Mouse (Mus musculus): ENCODE results near the gene Tpgs1. TPM values are rescaled to one million over a fixed set of nuclear protein-coding genes. Genes with fewer than 3 reads are reported as not detected.

The Tpgs1 gene
- total and polyA plus RNA-seq, 2 experiments from 2014 or later = 64.2 to 128 TPM

- Histone ChIP-seq H3K4me2 (ENCODE audit: low read depth) (no peak overlapping the region), H3K4me3 (ENCODE audit: low read depth, low read length) (no peak overlapping the region), H3K4me1 (ENCODE audit: insufficient read depth) (peaks cover 19% of the 10 kb centered on the region), H3K27ac (ENCODE audit: low read depth, low read length) (no peak overlapping the region), H3K9me3 (ENCODE audit: low read length) (no peaks in the 10 kb centered on the region), H3K9ac (no peak overlapping the region), H3K27me3 (ENCODE audit: insufficient read depth, low read length) (no peaks in the 10 kb centered on the region), H3K36me3 (ENCODE audit: insufficient read depth) (no peaks in the 10 kb centered on the region)
- no peak for TF ChIP-seq CTCF (IDR thresholded peaks at IDR 0.05; ENCODE audit: low read depth)
- WGBS = 81% methylated on average over 7 of the region's 7 CpGs
- ATAC-seq (no peak), DNase-seq (no peak)
Observed at GRCm38 (mm10) chr10:79652789-79653188, 16.4 kb upstream of the Tpgs1 start.

- H3K27me3 ChIP-seq (ENCODE audit: insufficient read depth, low read length) = no peaks in the 10 kb centered on the region
- DNase-seq (peak; percentile 88), ATAC-seq (peak; percentile 95)
- TF ChIP-seq CTCF (IDR thresholded peaks at IDR 0.05; ENCODE audit: low read depth) = no peak
- 11% methylated on average over 1 of the region's 1 CpGs for WGBS
- H3K4me1 ChIP-seq (ENCODE audit: insufficient read depth) = peaks cover 19% of the 10 kb centered on the region
- H3K4me3 ChIP-seq (ENCODE audit: low read depth, low read length) = no peak overlapping the region
- peak overlapping the region; percentile 85 for H3K27ac ChIP-seq (ENCODE audit: low read depth, low read length)
- no peaks in the 10 kb centered on the region for H3K36me3 ChIP-seq (ENCODE audit: insufficient read depth)
- H3K4me2 ChIP-seq (ENCODE audit: low read depth) = peak overlapping the region; percentile 14; the same call in 1 of the 2 replicates
- H3K9ac ChIP-seq = no peak overlapping the region
- H3K9me3 ChIP-seq (ENCODE audit: low read length) = no peaks in the 10 kb centered on the region
Observed at GRCm38 (mm10) chr10:79654946-79655395, 14.2 kb upstream of the Tpgs1 start.

DNA sequence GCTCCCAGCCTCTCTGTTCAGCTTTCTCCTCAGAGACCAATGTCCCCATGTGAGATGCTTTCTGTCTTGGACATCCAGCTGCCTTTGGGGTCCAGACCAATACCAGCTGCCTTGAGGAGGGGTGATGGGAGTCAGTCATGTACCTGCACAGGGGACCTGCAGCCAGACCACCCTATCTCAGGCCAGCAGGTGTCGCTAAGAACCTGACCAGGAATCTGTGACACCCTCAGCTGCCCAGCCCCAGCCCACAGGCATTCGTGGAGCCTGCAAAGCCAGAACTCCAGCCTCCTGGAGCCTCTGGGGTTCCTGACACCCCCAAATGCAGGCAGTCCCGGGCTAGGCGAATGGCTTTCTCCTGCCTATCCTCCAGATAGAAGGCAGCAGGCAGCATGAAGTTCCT is 10.3 kb upstream of the Tpgs1 start:
- Histone ChIP-seq H3K9me3 (ENCODE audit: low read length) (no peaks in the 10 kb centered on the region), H3K27ac (ENCODE audit: low read depth, low read length) (no peak overlapping the region), H3K4me3 (ENCODE audit: low read depth, low read length) (no peak overlapping the region), H3K4me1 (ENCODE audit: insufficient read depth) (peaks cover 19% of the 10 kb centered on the region), H3K27me3 (ENCODE audit: insufficient read depth, low read length) (no peaks in the 10 kb centered on the region), H3K9ac (no peak overlapping the region), H3K4me2 (ENCODE audit: low read depth) (no peak overlapping the region), H3K36me3 (ENCODE audit: insufficient read depth) (no peaks in the 10 kb centered on the region)
- no peak for ATAC-seq
- WGBS = 17% methylated on average over 4 of the region's 4 CpGs
- DNase-seq = no peak
- TF ChIP-seq CTCF (IDR thresholded peaks at IDR 0.05; ENCODE audit: low read depth) = no peak

DNA sequence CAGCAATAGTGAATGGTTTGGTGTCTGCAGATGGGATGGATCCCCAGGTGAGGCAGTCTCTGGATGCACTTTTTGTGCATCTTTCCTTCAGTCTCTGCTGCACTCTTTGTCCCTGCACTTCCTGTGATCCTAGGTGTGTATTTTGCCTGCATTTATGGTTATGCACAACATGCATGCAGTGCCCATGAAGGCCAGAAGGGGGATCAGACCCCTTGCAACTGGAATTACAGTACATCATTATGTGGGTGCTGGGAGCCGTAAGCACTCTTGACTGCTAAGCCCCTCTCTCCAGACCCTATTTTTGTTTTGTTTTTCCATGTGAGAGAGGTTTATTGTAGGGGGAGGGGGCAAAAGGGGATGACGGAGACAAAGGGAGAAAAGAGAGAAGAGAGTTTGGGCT is 8.9 kb upstream of the Tpgs1 start:
- no peaks in the 10 kb centered on the region for H3K9me3 ChIP-seq (ENCODE audit: low read length)
- no peak overlapping the region for H3K4me2 ChIP-seq (ENCODE audit: low read depth)
- peak; percentile 65 for TF ChIP-seq CTCF (IDR thresholded peaks at IDR 0.05; ENCODE audit: low read depth)
- ATAC-seq (no peak), DNase-seq (no peak)
- WGBS = 84% methylated on average over 2 of the region's 2 CpGs
- no peaks in the 10 kb centered on the region for H3K36me3 ChIP-seq (ENCODE audit: insufficient read depth)
- H3K4me1 ChIP-seq (ENCODE audit: insufficient read depth) = peaks cover 9% of the 10 kb centered on the region
- H3K27me3 ChIP-seq (ENCODE audit: insufficient read depth, low read length) = no peaks in the 10 kb centered on the region
- no peak overlapping the region for H3K9ac ChIP-seq
- H3K27ac ChIP-seq (ENCODE audit: low read depth, low read length) = no peak overlapping the region
- no peak overlapping the region for H3K4me3 ChIP-seq (ENCODE audit: low read depth, low read length)

- 33% methylated on average over 3 of the region's 3 CpGs for WGBS
- DNase-seq (no peak), ATAC-seq (no peak)
- no peaks in the 10 kb centered on the region for H3K36me3 ChIP-seq (ENCODE audit: insufficient read depth)
- H3K27me3 ChIP-seq (ENCODE audit: insufficient read depth, low read length) = no peaks in the 10 kb centered on the region
- H3K9ac ChIP-seq = no peak overlapping the region
- no peak overlapping the region for H3K27ac ChIP-seq (ENCODE audit: low read depth, low read length)
- H3K4me1 ChIP-seq (ENCODE audit: insufficient read depth) = no peaks in the 10 kb centered on the region
- TF ChIP-seq CTCF (IDR thresholded peaks at IDR 0.05; ENCODE audit: low read depth) = no peak
- H3K9me3 ChIP-seq (ENCODE audit: low read length) = no peaks in the 10 kb centered on the region
- H3K4me2 ChIP-seq (ENCODE audit: low read depth) = no peak overlapping the region
- H3K4me3 ChIP-seq (ENCODE audit: low read depth, low read length) = no peak overlapping the region
Observed at GRCm38 (mm10) chr10:79661861-79662260, 7.3 kb upstream of the Tpgs1 start.

GRCm38 (mm10) chr10:79664131-79664665 is 5.0 kb upstream of the Tpgs1 start, which contains the start of gene Madcam1:
Madcam1 (plus strand) TSS chr10:79664559.
- Histone ChIP-seq H3K4me2 (ENCODE audit: low read depth) (no peak within 1 kb of the TSS), H3K27me3 (ENCODE audit: insufficient read depth, low read length) (no peaks in the 10 kb centered on the region), H3K36me3 (ENCODE audit: insufficient read depth) (no peaks in the 10 kb centered on the region), H3K27ac (ENCODE audit: low read depth, low read length) (no peak within 1 kb of the TSS), H3K9ac (no peak within 1 kb of the TSS), H3K4me1 (ENCODE audit: insufficient read depth) (peaks cover 7% of the 10 kb centered on the region; the same call in 1 of the 2 replicates), H3K4me3 (ENCODE audit: low read depth, low read length) (no peak within 1 kb of the TSS), H3K9me3 (ENCODE audit: low read length) (no peaks in the 10 kb centered on the region)
- peak; percentile 89 for TF ChIP-seq CTCF (IDR thresholded peaks at IDR 0.05; ENCODE audit: low read depth)
- ATAC-seq (no peak), DNase-seq (peak; percentile 64)
- WGBS = 10% methylated on average over 13 of the region's 13 CpGs

GRCm38 (mm10) chr10:79665051-79665450 is 4.1 kb upstream of the Tpgs1 start:
- TF ChIP-seq CTCF (IDR thresholded peaks at IDR 0.05; ENCODE audit: low read depth) = no peak

More at GRCm38 (mm10) chr10:79665051-79665450, 4.1 kb upstream of the Tpgs1 start:
- Histone ChIP-seq H3K36me3 (ENCODE audit: insufficient read depth) (no peaks in the 10 kb centered on the region), H3K27ac (ENCODE audit: low read depth, low read length) (no peak overlapping the region), H3K9ac (no peak overlapping the region), H3K4me1 (ENCODE audit: insufficient read depth) (peaks cover 7% of the 10 kb centered on the region; the same call in 1 of the 2 replicates), H3K9me3 (ENCODE audit: low read length) (no peaks in the 10 kb centered on the region), H3K4me2 (ENCODE audit: low read depth) (no peak overlapping the region), H3K4me3 (ENCODE audit: low read depth, low read length) (no peak overlapping the region), H3K27me3 (ENCODE audit: insufficient read depth, low read length) (no peaks in the 10 kb centered on the region)
- no peak for ATAC-seq
- no peak for DNase-seq
- 82% methylated on average over 8 of the region's 8 CpGs for WGBS

Measured in forebrain, postnatal 0 days (tissue).